Mouse (Mus musculus): Measurements from ENCODE around the gene Pycr2.

DNA sequence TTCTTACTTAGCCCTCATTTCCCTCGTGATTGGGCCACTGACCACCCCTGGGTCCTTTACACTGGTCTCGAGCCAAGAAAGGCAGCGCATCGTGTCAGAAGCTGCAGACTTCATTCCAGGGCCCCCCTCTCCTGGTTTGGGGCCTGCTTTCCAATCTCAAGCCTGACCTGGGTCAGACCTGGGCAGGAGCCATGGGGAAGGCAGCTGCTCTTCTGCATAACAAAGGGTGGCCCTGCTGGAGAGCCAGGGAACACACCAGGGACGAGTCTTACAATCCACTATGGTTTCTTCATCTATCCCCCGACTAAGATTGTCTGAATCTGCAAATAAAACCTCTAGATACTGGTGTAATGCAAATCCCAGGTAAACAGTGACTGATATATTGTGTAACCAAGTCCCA lies 29.6 kb downstream of the Pycr2 start:
- TF ChIP-seq CTCF (IDR thresholded peaks at IDR 0.05; ENCODE audit: control insufficient read depth, insufficient read depth, insufficient replicate concordance, low read depth, low read length) = no peak
- TF ChIP-seq POLR2A (IDR thresholded peaks at IDR 0.05; ENCODE audit: control insufficient read depth, low read depth, low read length) = no peak

Data from testis, adult 2 months (tissue).